Mouse (Mus musculus) stomach, embryonic 16.5 days (tissue): ENCODE results near the gene Olfr645. TPM values are rescaled to one million over a fixed set of nuclear protein-coding genes. Genes with fewer than 3 reads are reported as not detected.

Experiments used
- ATAC-seq: fragments of 200-750 bp; cut with Nextera tagmentation; 2 replicates; pipeline ENCODE4 v1.8.0; 2017; ENCODE audit warnings: moderate number of reproducible peaks, moderate TSS enrichment; ENCODE audit not compliant: insufficient read depth, low FRiP score
- H3K27ac ChIP-seq: fragments of 300-500 bp; sonication (generic); 2 replicates; pipeline ENCODE4 v1.5.1; 2014; ENCODE audit warnings: low read length
- H3K27me3 ChIP-seq: fragments of 300-500 bp; sonication (generic); 2 replicates; pipeline ENCODE4 v1.6.1; 2014; ENCODE audit warnings: low read length, control low read depth, mixed read lengths; ENCODE audit not compliant: control insufficient read depth, insufficient read depth
- H3K36me3 ChIP-seq: fragments of 300-500 bp; sonication (generic); 2 replicates; pipeline ENCODE4 v1.6.1; 2014; ENCODE audit warnings: low read length; ENCODE audit not compliant: control insufficient read depth, insufficient read depth
- H3K4me1 ChIP-seq: fragments of 300-500 bp; sonication (generic); 2 replicates; pipeline ENCODE4 v1.6.1; 2014; ENCODE audit warnings: low read length, control low read depth, mixed read lengths; ENCODE audit not compliant: control insufficient read depth, insufficient read depth
- H3K4me2 ChIP-seq: fragments of 300-500 bp; sonication (generic); 2 replicates; pipeline ENCODE4 v1.6.1; 2014; ENCODE audit warnings: low read depth, low read length, mixed read lengths
- H3K4me3 ChIP-seq: fragments of 300-500 bp; sonication (generic); replicated peaks from 2 replicates; pipeline ENCODE4 v1.5.1; 2014; ENCODE audit warnings: mild to moderate bottlenecking, low read length
- H3K9ac ChIP-seq: fragments of 300-500 bp; sonication (generic); 2 replicates; pipeline ENCODE4 v1.6.1; 2014; ENCODE audit warnings: low read length
- H3K9me3 ChIP-seq: fragments of 300-500 bp; sonication (generic); replicated peaks from 2 replicates; pipeline ENCODE4 v1.6.1; 2016; ENCODE audit warnings: low read length, control low read depth; ENCODE audit not compliant: control insufficient read depth
- WGBS: fragments of 180-500 bp; shearing (Covaris S2); extraction: QIAGEN DNeasy Blood & Tissue Kit; methylation state at CpG from one replicate; pipeline ENCODE4 v1.1.7; 2014; 5-methylcytosine and 5-hydroxymethylcytosine counted together
- polyA plus RNA-seq: library from polyadenylated mRNA; unstranded; fragments of >200 nt; fragmentation: Nextera tagmentation; extraction: Ambion mirVana; gene quantifications from 2 replicates; pipeline ENCODE4 v1.2.1, GENCODE M21; 2015

Gene Olfr645
- polyA plus RNA-seq, 1 experiment from 2014 or later: not detected

GRCm38 (mm10) chr7:104035145-104035544, 50.1 kb downstream of the Olfr645 start, which contains the start of gene Olfr641:
Gene Olfr641, plus strand, starts transcription at chr7:104035445.
- WGBS: 67% methylated on average over 1 of the region's 1 CpGs

More at GRCm38 (mm10) chr7:104035145-104035544, 50.1 kb downstream of the Olfr645 start, which contains the start of gene Olfr641:
- no peak within 1 kb of the TSS for H3K4me2 ChIP-seq
- H3K27me3 ChIP-seq: no peaks in the 10 kb centered on the region
- no peak for ATAC-seq
- H3K36me3 ChIP-seq: no peaks in the 10 kb centered on the region
- no peak within 1 kb of the TSS for H3K9ac ChIP-seq
- H3K27ac ChIP-seq: no peak within 1 kb of the TSS
- no peak within 1 kb of the TSS for H3K4me3 ChIP-seq
- H3K4me1 ChIP-seq: no peaks in the 10 kb centered on the region
- no peaks in the 10 kb centered on the region for H3K9me3 ChIP-seq

Other genes starting within 250 kb of the Olfr645 start
- gene Hbb-bh2, start 244.9 kb downstream of the Olfr645 start, polyA plus RNA-seq: not detected in 2 replicates
- gene Hbb-bh1, start 242.3 kb downstream of the Olfr645 start, polyA plus RNA-seq: 0.95 and 1.4 TPM in 2 replicates
- 35.5 and 42.6 TPM in 2 replicates for gene Hbb-y, start 232.2 kb downstream of the Olfr645 start, polyA plus RNA-seq
- not detected in 2 replicates for gene Olfr66, start 199.2 kb downstream of the Olfr645 start, polyA plus RNA-seq
- gene Olfr64, start 191.0 kb downstream of the Olfr645 start, polyA plus RNA-seq: not detected in 2 replicates
- not detected in 2 replicates for gene Olfr65, start 182.0 kb downstream of the Olfr645 start, polyA plus RNA-seq
- gene Olfr631, start 156.6 kb downstream of the Olfr645 start, polyA plus RNA-seq: not detected in 2 replicates
- not detected in 2 replicates for gene Olfr632, start 151.1 kb downstream of the Olfr645 start, polyA plus RNA-seq
- gene Olfr633, start 141.0 kb downstream of the Olfr645 start, polyA plus RNA-seq: not detected in 2 replicates
- gene Olfr635, start 114.3 kb downstream of the Olfr645 start, polyA plus RNA-seq: 0.01 TPM in 1 of 2 replicates, not detected in the other
- gene Olfr638, start 86.7 kb downstream of the Olfr645 start, polyA plus RNA-seq: not detected in 2 replicates
- not detected in 2 replicates for gene Olfr639, start 68.2 kb downstream of the Olfr645 start, polyA plus RNA-seq
- not detected in 2 replicates for gene Olfr640, start 59.9 kb downstream of the Olfr645 start, polyA plus RNA-seq
- not detected in 2 replicates for gene Olfr641, start 50.0 kb downstream of the Olfr645 start, polyA plus RNA-seq
- not detected in 2 replicates for gene Olfr642, start 32.8 kb downstream of the Olfr645 start, polyA plus RNA-seq
- not detected in 2 replicates for gene 4930516K23Rik, start 24.0 kb downstream of the Olfr645 start, polyA plus RNA-seq
- not detected in 2 replicates for gene Olfr644, start 13.6 kb downstream of the Olfr645 start, polyA plus RNA-seq
- gene Olfr646, start 19.4 kb upstream of the Olfr645 start, polyA plus RNA-seq: not detected in 2 replicates
- gene Ubqln5, start 44.4 kb upstream of the Olfr645 start, polyA plus RNA-seq: not detected in 2 replicates
- not detected in 2 replicates for gene Olfr643, start 51.9 kb upstream of the Olfr645 start, polyA plus RNA-seq
- gene Ubqln3, start 57.8 kb upstream of the Olfr645 start, polyA plus RNA-seq: not detected in 2 replicates
- not detected in 2 replicates for gene Ubqlnl, start 65.1 kb upstream of the Olfr645 start, polyA plus RNA-seq
- gene Olfm5, start 79.4 kb upstream of the Olfr645 start, polyA plus RNA-seq: not detected in 2 replicates
- 0.26 and 0.27 TPM in 2 replicates for gene Olfr648, start 97.9 kb upstream of the Olfr645 start, polyA plus RNA-seq
- gene Olfr649, start 110.5 kb upstream of the Olfr645 start, polyA plus RNA-seq: not detected in 2 replicates
- 0.87 and 0.89 TPM in 2 replicates for gene Trim6, start 133.3 kb upstream of the Olfr645 start, polyA plus RNA-seq
- 1.8 and 2.2 TPM in 2 replicates for gene Trim34a, start 159.0 kb upstream of the Olfr645 start, polyA plus RNA-seq
- 0.54 and 0.62 TPM in 2 replicates for gene Trim5, start 202.6 kb upstream of the Olfr645 start, polyA plus RNA-seq
- 5.3 and 6.1 TPM in 2 replicates for gene Trim12a, start 230.0 kb upstream of the Olfr645 start, polyA plus RNA-seq
- not detected in 2 replicates for gene Trim34b, start 244.0 kb upstream of the Olfr645 start, polyA plus RNA-seq